Mouse (Mus musculus): ENCODE results near the gene Gm9837. TPM values are rescaled to one million over a fixed set of nuclear protein-coding genes. Genes with fewer than 3 reads are reported as not detected.

Gene Gm9837
- total and polyA plus RNA-seq, 3 experiments, result not detected

GRCm38 (mm10) chr11:53486822-53487594, 16.7 kb upstream of the Gm9837 start:
- H3K9me3 ChIP-seq (replicated peaks; ENCODE audit: low read length), result no peaks in the 10 kb centered on the region
- peak overlapping the region in 1 of 3 experiments; percentile 3 for H3K4me3 ChIP-seq (replicated peaks in 1 of 3; ENCODE audit: low read depth in 2 of 3, low read length in 2 of 3, poor library complexity in 1 of 3)
- no peak overlapping the region for H3K9ac ChIP-seq (ENCODE audit: insufficient read depth, low read depth)
- H3K36me3 ChIP-seq (replicated peaks in 1 of 2; ENCODE audit: control insufficient read depth in 1 of 2, insufficient read depth in 1 of 2, low read length in 1 of 2), result no peaks in the 10 kb centered on the region
- in situ Hi-C loops (cut with MboI; ENCODE audit: low pct_ligation_motif_present, low pct_unique_long_range_greater_than_20kb, low sequenced_read_pairs), result no loop called here
- peaks cover 14 to 31% of the 10 kb centered on the region in 2 experiments for H3K4me1 ChIP-seq (ENCODE audit: control insufficient read depth in 1 of 2, insufficient read depth in 2 of 2)
- no peak overlapping the region for H3K27ac ChIP-seq (ENCODE audit: insufficient read depth, low read depth)
- dilution Hi-C loops (cut with MboI; ENCODE audit: extremely low pct_ligation_motif_present, extremely low pct_unique_long_range_greater_than_20kb, low sequenced_read_pairs), result no loop called here
- peak; percentile 49 for DNase-seq (ENCODE audit: extremely low read depth)
- H3K27me3 ChIP-seq (replicated peaks), result no peaks in the 10 kb centered on the region
- H3K4me2 ChIP-seq (ENCODE audit: insufficient read depth, low read depth, poor library complexity, severe bottlenecking), result peak overlapping the region; percentile 23
- no peaks in the 10 kb centered on the region for H3K79me2 ChIP-seq (replicated peaks; ENCODE audit: control insufficient read depth, extremely low read depth, insufficient read depth, poor library complexity, severe bottlenecking)
- TF ChIP-seq EP300 (IDR thresholded peaks at IDR 0.05; ENCODE audit: low read length), result no peak
- peak in 1 of 2 experiments; percentile 10; a peak in 1 of 4 replicates for TF ChIP-seq CTCF (conservative IDR thresholded peaks at IDR 0.05 in 1 of 2, IDR thresholded peaks at IDR 0.05 in 1 of 2; ENCODE audit: low read depth in 2 of 2, low read length in 2 of 2)
- TF ChIP-seq BHLHE40 (IDR thresholded peaks at IDR 0.05; ENCODE audit: low read depth, low read length), result peak; percentile 19; the same call in 1 of the 2 replicates
- 0 out of 2 replicates have a peak, but pooled peaks have one; percentile 6 for TF ChIP-seq SMC3 (IDR thresholded peaks at IDR 0.05; ENCODE audit: low read depth, low read length)
- no peak for TF ChIP-seq NRF1 (IDR thresholded peaks at IDR 0.05; ENCODE audit: low read depth, low read length)
- no peak for TF ChIP-seq TBP (conservative IDR thresholded peaks at IDR 0.05; ENCODE audit: low read depth, low read length)

DNA sequence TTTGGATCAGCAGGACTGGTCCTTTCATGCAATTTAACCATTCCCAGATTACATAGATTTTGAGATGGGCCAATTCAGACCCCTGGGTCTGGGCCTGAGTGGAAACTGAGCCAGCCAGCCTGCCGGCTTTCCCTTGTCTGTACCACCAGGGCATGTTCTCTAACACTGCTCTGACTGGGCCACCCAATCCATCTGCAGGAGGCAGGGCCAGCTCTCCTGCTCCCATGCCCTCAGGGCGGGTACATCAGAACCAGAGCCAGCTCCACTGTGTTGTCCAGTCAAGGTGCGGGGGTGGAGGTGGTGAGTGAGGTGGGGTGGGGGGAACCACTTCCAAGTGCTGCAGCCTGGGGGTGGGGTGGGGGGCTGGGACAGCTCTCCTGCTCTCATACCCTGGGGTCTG, 16.1 kb upstream of the Gm9837 start:
- H3K9me3 ChIP-seq (replicated peaks; ENCODE audit: low read length), result no peaks in the 10 kb centered on the region
- no peak overlapping the region for H3K4me2 ChIP-seq (ENCODE audit: insufficient read depth, low read depth, poor library complexity, severe bottlenecking)
- H3K4me1 ChIP-seq (ENCODE audit: control insufficient read depth in 1 of 2, insufficient read depth in 2 of 2), result peaks cover 14 to 24% of the 10 kb centered on the region in 2 experiments
- H3K36me3 ChIP-seq (replicated peaks in 1 of 2; ENCODE audit: control insufficient read depth in 1 of 2, insufficient read depth in 1 of 2, low read length in 1 of 2), result no peaks in the 10 kb centered on the region
- H3K27me3 ChIP-seq (replicated peaks), result no peaks in the 10 kb centered on the region
- no peak overlapping the region for H3K4me3 ChIP-seq (replicated peaks in 1 of 3; ENCODE audit: low read depth in 2 of 3, low read length in 2 of 3, poor library complexity in 1 of 3)
- DNase-seq (ENCODE audit: extremely low read depth), result no peak
- in situ Hi-C loops (cut with MboI; ENCODE audit: low pct_ligation_motif_present, low pct_unique_long_range_greater_than_20kb, low sequenced_read_pairs) (no loop called here), dilution Hi-C loops (cut with MboI; ENCODE audit: extremely low pct_ligation_motif_present, extremely low pct_unique_long_range_greater_than_20kb, low sequenced_read_pairs) (no loop called here)
- H3K27ac ChIP-seq (ENCODE audit: insufficient read depth, low read depth), result no peak overlapping the region
- H3K9ac ChIP-seq (ENCODE audit: insufficient read depth, low read depth), result no peak overlapping the region
- H3K79me2 ChIP-seq (replicated peaks; ENCODE audit: control insufficient read depth, extremely low read depth, insufficient read depth, poor library complexity, severe bottlenecking), result no peaks in the 10 kb centered on the region
- no peak for TF ChIP-seq NELFE (IDR thresholded peaks at IDR 0.05; ENCODE audit: low read depth, low read length)
- no peak for TF ChIP-seq MAX (IDR thresholded peaks at IDR 0.05; ENCODE audit: low read length)
- TF ChIP-seq SIN3A (IDR thresholded peaks at IDR 0.05; ENCODE audit: low read length), result no peak
- no peak for TF ChIP-seq E2F4 (IDR thresholded peaks at IDR 0.05; ENCODE audit: insufficient replicate concordance, low read depth, low read length)
- no peak for TF ChIP-seq MAFK (IDR thresholded peaks at IDR 0.05; ENCODE audit: insufficient replicate concordance, low read length)
- TF ChIP-seq CHD1 (IDR thresholded peaks at IDR 0.05; ENCODE audit: low read depth, low read length), result no peak
- TF ChIP-seq MAZ (IDR thresholded peaks at IDR 0.05; ENCODE audit: low read depth, low read length), result no peak
- no peak for TF ChIP-seq ZNF384 (IDR thresholded peaks at IDR 0.05; ENCODE audit: low read depth, low read length)
- TF ChIP-seq TCF12 (IDR thresholded peaks at IDR 0.05; ENCODE audit: low read depth, low read length), result no peak

Data from CH12.LX (cell line).